Mouse (Mus musculus): Measurements from ENCODE around the gene Pgrmc1. TPM values are rescaled to one million over a fixed set of nuclear protein-coding genes. Genes with fewer than 3 reads are reported as not detected.

The Pgrmc1 gene
- total RNA-seq, 2 experiments from 2014 or later: 274 to 322 TPM

DNA sequence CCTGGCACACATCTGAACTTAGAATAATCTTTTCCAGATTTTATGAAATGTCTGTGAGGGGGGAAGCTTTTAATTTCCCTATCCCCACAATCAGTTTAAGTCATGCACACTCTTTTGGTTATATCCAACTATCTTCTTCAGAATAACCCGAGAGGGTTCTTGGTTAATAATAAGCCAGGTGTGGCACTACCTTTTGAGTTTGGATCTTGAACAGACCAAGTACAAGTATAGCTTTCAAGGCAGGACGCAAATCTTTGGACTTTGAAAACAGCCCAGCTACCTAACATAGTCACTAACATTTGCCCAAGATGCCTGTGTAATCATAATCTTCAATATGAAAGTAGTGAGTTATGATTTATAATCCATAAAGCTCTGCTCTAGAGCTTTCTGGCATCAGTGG lies 4.9 kb downstream of the Pgrmc1 start:
- DNase-seq (ENCODE audit: low spot score in 2 of 2): no peak

DNA sequence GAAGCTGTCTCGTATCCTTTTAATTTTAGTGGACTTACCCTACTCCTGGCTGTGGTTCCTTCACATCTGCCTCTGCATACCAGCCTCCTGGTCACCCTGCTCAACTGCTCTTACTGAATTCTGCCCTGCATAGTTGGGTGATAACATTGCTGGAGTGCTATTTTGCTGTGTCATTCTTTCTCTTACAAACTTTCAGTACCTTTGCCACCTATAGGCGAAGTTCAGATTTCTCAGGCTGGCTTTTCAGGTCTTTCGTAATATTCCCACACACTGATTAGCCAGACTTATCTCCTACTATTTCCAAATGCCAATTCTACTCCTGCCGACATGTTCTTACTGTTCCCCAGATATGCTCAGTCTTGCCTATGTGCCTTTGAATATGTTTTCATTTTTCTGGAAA lies 6.0 kb downstream of the Pgrmc1 start:
- DNase-seq (ENCODE audit: low spot score in 2 of 2): no peak

DNA sequence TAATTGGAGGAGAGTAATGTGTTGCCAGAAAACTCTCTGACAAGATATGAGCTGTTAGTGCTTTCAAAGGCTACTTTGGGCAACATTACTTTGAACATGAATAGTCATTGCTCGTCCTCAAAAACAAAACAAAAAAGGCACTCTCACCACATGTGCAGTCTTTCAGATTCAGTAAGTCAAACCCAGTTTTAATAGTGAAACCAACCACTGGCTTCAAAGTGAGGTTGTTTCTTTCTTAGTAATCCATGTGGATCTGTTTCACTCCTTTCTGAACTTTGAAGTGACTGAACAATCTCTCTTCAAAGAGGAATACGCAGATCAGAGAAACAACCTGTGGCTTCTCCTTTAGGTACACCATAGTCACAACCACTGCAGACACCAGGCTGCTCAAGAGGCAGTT lies 11.1 kb downstream of the Pgrmc1 start:
- DNase-seq (ENCODE audit: low spot score in 2 of 2): no peak

DNA sequence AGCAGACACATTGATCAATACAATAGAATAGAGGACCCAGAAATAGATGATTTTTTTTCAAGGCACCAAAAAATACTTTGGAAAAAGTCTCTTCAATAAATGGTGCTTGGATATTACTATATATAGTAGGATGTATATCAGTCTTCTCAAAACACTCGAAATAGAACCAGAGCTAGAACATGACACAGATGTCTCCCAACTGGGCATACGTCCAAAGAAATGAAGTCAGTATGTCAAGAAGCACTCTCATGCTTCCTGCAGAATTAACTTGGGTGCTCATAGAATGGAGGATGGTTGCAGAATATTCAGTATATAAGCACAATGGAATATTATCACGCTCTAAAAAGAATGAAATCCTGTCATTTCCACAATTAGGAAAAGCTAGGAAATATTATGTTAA lies 30.1 kb downstream of the Pgrmc1 start:
- peak in 1 of 2 experiments; percentile 13 for DNase-seq (ENCODE audit: low spot score in 2 of 2)

DNA sequence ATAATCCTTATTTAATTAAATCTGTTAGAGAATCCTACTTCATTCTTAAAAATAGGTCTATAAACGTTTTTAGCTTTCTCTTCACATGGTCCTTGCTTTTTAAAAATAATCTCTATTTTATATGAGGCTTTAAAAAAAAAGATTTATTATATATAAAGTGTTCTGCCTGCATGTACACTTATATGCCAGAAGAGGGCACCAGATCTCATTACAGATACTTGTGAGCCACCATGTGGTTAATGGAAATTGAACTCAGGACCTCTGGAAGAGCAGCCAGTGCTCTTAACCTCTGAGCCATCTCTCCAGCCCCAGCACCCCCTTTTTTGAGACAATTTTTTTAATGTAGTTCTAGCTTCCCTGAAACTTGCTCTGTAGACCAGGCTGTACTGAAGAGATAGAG lies 32.8 kb downstream of the Pgrmc1 start:
- DNase-seq (ENCODE audit: low spot score in 2 of 2): no peak

DNA sequence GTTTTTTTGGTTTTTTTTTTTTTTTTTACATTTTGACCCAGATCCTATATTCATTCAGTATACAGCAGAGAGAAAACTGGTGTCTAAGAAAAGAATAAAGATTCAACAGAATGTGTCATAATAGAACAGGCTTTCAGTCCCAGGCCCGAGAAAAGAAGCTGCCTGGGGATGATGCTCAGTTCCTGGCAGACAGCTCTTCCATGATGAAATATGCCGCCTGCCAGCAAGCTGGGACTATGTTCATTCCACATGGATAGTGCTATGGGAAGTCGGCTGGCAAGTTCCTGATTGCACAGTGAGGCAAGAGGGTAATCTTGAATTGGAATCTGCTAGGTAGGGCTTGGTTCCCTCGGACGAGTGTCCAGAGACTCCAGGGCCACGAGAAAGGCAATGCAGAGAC lies 42.0 kb downstream of the Pgrmc1 start:
- peak; percentile 32 to 55 for DNase-seq (ENCODE audit: low spot score in 2 of 2)

DNA sequence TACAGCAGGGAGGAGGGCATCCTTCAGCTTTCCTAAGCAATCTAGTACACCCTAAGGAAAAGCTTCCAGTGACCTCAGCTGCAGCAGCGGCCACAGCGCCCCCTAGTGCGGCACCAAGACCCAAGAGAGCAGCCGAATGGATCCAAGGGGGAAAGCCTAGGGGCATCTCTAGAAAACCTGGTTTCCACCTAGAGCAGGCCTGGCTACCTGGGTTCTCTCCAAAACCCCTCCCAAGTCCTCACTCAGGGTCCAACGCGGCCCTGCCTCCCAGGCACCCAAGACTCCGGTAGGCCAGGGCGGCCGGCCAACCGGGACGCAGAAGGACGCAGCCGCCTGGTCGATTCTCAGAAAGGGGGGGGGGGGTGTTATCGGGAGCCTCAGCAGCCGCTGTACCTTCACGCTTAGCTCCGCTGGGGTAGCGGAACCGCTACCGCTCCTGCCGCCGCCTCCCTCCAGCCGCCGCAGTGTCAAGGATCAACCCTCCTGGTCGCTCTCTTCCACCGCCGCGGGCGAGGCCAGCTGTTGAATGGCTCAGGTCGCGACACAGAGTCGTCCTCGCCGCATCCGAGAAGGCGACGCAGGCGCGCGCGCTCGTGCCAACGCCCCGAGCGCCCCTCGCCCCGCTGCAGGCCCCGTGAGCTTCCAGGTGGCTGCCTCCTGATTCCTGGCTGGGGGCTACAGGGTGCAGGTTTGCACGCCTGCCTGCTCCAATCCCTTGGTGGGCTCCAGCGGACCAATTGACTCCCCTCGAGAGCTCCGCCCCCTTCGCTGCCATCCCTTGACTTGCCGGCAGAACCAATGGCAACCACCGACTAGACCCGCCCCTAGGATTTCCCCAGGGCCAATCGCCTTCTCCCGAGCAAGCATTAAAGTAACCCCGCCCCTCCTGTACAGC lies 46.9 kb downstream of the Pgrmc1 start, which contains the start of gene Akap17b:
Akap17b (minus strand) TSS at position 739 of the 895 bp plus-strand sequence.
- peak; percentile 73 to 81 for DNase-seq (ENCODE audit: low spot score in 2 of 2)

Other genes with a start within 250 kb of the Pgrmc1 start
- gene Gm6268, start 196.9 kb upstream of the Pgrmc1 start, total RNA-seq (2021): not detected
- gene Gm14569, start 106.4 kb upstream of the Pgrmc1 start, total RNA-seq (2021): 1 to 10 TPM; 1.3 to 2.1 TPM
- gene Akap17b, start 47.2 kb downstream of the Pgrmc1 start, total RNA-seq (2021): 1 to 10 TPM; 8.8 to 9.0 TPM
- gene Slc25a43, start 145.5 kb downstream of the Pgrmc1 start, total RNA-seq (2021): under 1 TPM in 1 of 2 experiments, not detected in 1; 0.47 TPM
- gene Slc25a5, start 197.4 kb downstream of the Pgrmc1 start, total RNA-seq (2021): 100 to 1,000 TPM; 320 to 325 TPM

All from layer of hippocampus, adult 18-20 months (tissue).